ENCODE assay signal across 24 mouse cellular contexts in the genomic region with DNA sequence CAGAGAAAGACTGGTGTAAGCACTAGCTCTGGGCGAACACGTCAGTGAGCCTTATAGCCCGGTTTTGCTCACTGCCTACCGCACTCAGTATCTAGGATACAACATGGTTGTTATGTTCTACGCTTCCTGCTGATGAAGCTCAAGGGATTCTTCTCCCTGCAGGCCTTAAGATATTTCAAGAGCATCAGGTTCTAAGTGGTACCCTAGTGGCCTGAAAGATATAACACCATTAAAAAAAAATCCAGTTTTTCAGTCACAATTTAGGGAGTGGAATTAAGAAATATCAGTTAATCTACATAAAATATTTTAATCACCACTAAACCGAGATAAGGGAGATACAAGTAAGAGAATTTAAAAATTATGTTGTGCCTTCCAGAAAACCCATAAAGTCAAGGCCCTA. TPM values are rescaled to one million over a fixed set of nuclear protein-coding genes. Genes with fewer than 3 reads are reported as not detected.
DNase-seq lines count a peak whose midpoint lies in the region; ATAC-seq and TF ChIP-seq lines count a peak whose summit lies in the region.
"Had no signal": no experiment of that assay in that cellular context is flagged by ENCODE, and none has a peak within 500 bp of the region (broad histone marks: within the 10 kb centered on the region; RNA-seq: fewer than 3 reads in every experiment).

No protein-coding gene starts in this region.

- H3K4me1 ChIP-seq in forebrain, postnatal 0 days (ENCODE audit: insufficient read depth) = no peaks in the 10 kb centered on the region
- peaks cover 10% of the 10 kb centered on the region for H3K4me1 ChIP-seq in forebrain, embryonic 10.5 days
- H3K4me1 ChIP-seq in hindbrain, embryonic 15.5 days (replicated peaks) = peaks cover 7% of the 10 kb centered on the region
- no peaks in the 10 kb centered on the region for H3K4me1 ChIP-seq in hindbrain, embryonic 11.5 days (replicated peaks; ENCODE audit: control insufficient read depth, insufficient read depth, low read length)
- H3K4me1 ChIP-seq in midbrain, embryonic 11.5 days (ENCODE audit: control insufficient read depth, insufficient read depth, low read length) = no peaks in the 10 kb centered on the region
- H3K4me1 ChIP-seq in midbrain, embryonic 16.5 days (ENCODE audit: control insufficient read depth, insufficient read depth, low read length) = peaks cover 5% of the 10 kb centered on the region
- peaks cover 10% of the 10 kb centered on the region; the same call in 1 of the 2 replicates for H3K4me1 ChIP-seq in E14TG2a.4 (replicated peaks; ENCODE audit: low read depth, low read length)
- H3K4me1 ChIP-seq: embryonic facial prominence, embryonic 13.5 days; heart, embryonic 13.5 days had no signal

- H3K9ac ChIP-seq in forebrain, postnatal 0 days = no peak overlapping the region
- H3K9ac ChIP-seq in hindbrain, embryonic 15.5 days = no peak overlapping the region
- no peak overlapping the region for H3K9ac ChIP-seq in hindbrain, embryonic 11.5 days (ENCODE audit: low read depth, low read length)
- H3K9ac ChIP-seq in midbrain, embryonic 11.5 days (ENCODE audit: low read length) = no peak overlapping the region
- H3K9ac ChIP-seq in midbrain, embryonic 16.5 days (ENCODE audit: low read depth, low read length) = no peak overlapping the region
- H3K9ac ChIP-seq: embryonic facial prominence, embryonic 13.5 days; heart, embryonic 13.5 days had no signal

- WGBS in forebrain, postnatal 0 days = 93% methylated on average over 6 of the region's 6 CpGs
- WGBS in forebrain, embryonic 10.5 days = 94% methylated on average over 6 of the region's 6 CpGs
- 78% methylated on average over 6 of the region's 6 CpGs for WGBS in hindbrain, embryonic 15.5 days
- WGBS in hindbrain, embryonic 11.5 days = 94% methylated on average over 6 of the region's 6 CpGs
- WGBS in midbrain, embryonic 11.5 days = 94% methylated on average over 6 of the region's 6 CpGs
- WGBS in midbrain, embryonic 16.5 days = 92% methylated on average over 6 of the region's 6 CpGs

- H3K36me3 ChIP-seq in forebrain, postnatal 0 days (ENCODE audit: insufficient read depth) = no peaks in the 10 kb centered on the region
- no peaks in the 10 kb centered on the region for H3K36me3 ChIP-seq in forebrain, embryonic 10.5 days (replicated peaks)
- no peaks in the 10 kb centered on the region for H3K36me3 ChIP-seq in hindbrain, embryonic 15.5 days
- no peaks in the 10 kb centered on the region for H3K36me3 ChIP-seq in hindbrain, embryonic 11.5 days (ENCODE audit: control insufficient read depth, insufficient read depth, low read length)
- no peaks in the 10 kb centered on the region for H3K36me3 ChIP-seq in midbrain, embryonic 11.5 days (ENCODE audit: control insufficient read depth, insufficient read depth, low read length)
- no peaks in the 10 kb centered on the region for H3K36me3 ChIP-seq in midbrain, embryonic 16.5 days (ENCODE audit: control insufficient read depth, insufficient read depth, low read length)
- no peaks in the 10 kb centered on the region for H3K36me3 ChIP-seq in E14TG2a.4 (ENCODE audit: insufficient read depth, low read length)
- H3K36me3 ChIP-seq: embryonic facial prominence, embryonic 13.5 days; heart, embryonic 13.5 days had no signal

- no peaks in the 10 kb centered on the region for H3K27me3 ChIP-seq in forebrain, postnatal 0 days (ENCODE audit: insufficient read depth, low read length)
- peaks cover 73% of the 10 kb centered on the region for H3K27me3 ChIP-seq in forebrain, embryonic 10.5 days (ENCODE audit: poor library complexity, severe bottlenecking)
- H3K27me3 ChIP-seq in hindbrain, embryonic 15.5 days = no peaks in the 10 kb centered on the region
- peaks cover 19% of the 10 kb centered on the region for H3K27me3 ChIP-seq in hindbrain, embryonic 11.5 days (ENCODE audit: control insufficient read depth, insufficient read depth, low read length)
- H3K27me3 ChIP-seq in midbrain, embryonic 11.5 days (ENCODE audit: control insufficient read depth, insufficient read depth, low read length) = no peaks in the 10 kb centered on the region
- H3K27me3 ChIP-seq in midbrain, embryonic 16.5 days (ENCODE audit: control insufficient read depth, insufficient read depth, low read depth, low read length) = no peaks in the 10 kb centered on the region
- peaks cover 8% of the 10 kb centered on the region for H3K27me3 ChIP-seq in E14TG2a.4 (ENCODE audit: insufficient read depth, low read length)
- H3K27me3 ChIP-seq: embryonic facial prominence, embryonic 13.5 days had no signal

- ATAC-seq in forebrain, postnatal 0 days = no peak
- ATAC-seq in hindbrain, embryonic 15.5 days (ENCODE audit: low FRiP score, low read depth) = 0 out of 2 replicates have a peak, but pooled peaks have one; percentile 27
- ATAC-seq in hindbrain, embryonic 11.5 days (ENCODE audit: low FRiP score) = no peak
- no peak for ATAC-seq in midbrain, embryonic 11.5 days (ENCODE audit: low FRiP score)
- no peak for ATAC-seq in midbrain, embryonic 16.5 days
- ATAC-seq: activated CD4-positive, CD25-positive, alpha-beta regulatory T cell, adult 4 months; Patski had no signal

- no peak overlapping the region for H3K27ac ChIP-seq in forebrain, postnatal 0 days (ENCODE audit: low read depth, low read length)
- H3K27ac ChIP-seq in forebrain, embryonic 10.5 days = no peak overlapping the region
- H3K27ac ChIP-seq in hindbrain, embryonic 15.5 days (replicated peaks) = no peak overlapping the region
- no peak overlapping the region for H3K27ac ChIP-seq in hindbrain, embryonic 11.5 days (ENCODE audit: low read depth, low read length)
- 0 out of 2 replicates have a peak overlapping the region, but pooled peaks have one; percentile 18 for H3K27ac ChIP-seq in midbrain, embryonic 11.5 days (ENCODE audit: low read depth, low read length)
- no peak overlapping the region for H3K27ac ChIP-seq in midbrain, embryonic 16.5 days (ENCODE audit: low read length)
- H3K27ac ChIP-seq: embryonic facial prominence, embryonic 13.5 days; forebrain, embryonic 13.5 days; gastrocnemius, adult 2 months; heart, embryonic 13.5 days had no signal

- no peak overlapping the region for H3K4me3 ChIP-seq in forebrain, postnatal 0 days (ENCODE audit: low read depth, low read length)
- no peak overlapping the region for H3K4me3 ChIP-seq in forebrain, embryonic 10.5 days
- no peak overlapping the region for H3K4me3 ChIP-seq in hindbrain, embryonic 15.5 days
- H3K4me3 ChIP-seq in hindbrain, embryonic 11.5 days (ENCODE audit: low read depth, low read length) = no peak overlapping the region
- H3K4me3 ChIP-seq in midbrain, embryonic 11.5 days (ENCODE audit: low read depth, low read length) = no peak overlapping the region
- H3K4me3 ChIP-seq in midbrain, embryonic 16.5 days (ENCODE audit: low read depth, low read length) = no peak overlapping the region
- no peak overlapping the region for H3K4me3 ChIP-seq in E14TG2a.4 (replicated peaks; ENCODE audit: low read length)
- H3K4me3 ChIP-seq: embryonic facial prominence, embryonic 13.5 days; gastrocnemius, adult 2 months; heart, embryonic 13.5 days had no signal

- TF ChIP-seq CTCF in forebrain, postnatal 0 days (IDR thresholded peaks at IDR 0.05; ENCODE audit: low read depth) = peak; percentile 18
- 0 out of 2 replicates have a peak, but pooled peaks have one; percentile 12 for TF ChIP-seq CTCF in E14TG2a.4 (conservative IDR thresholded peaks at IDR 0.05; ENCODE audit: low read length)

- no peak overlapping the region for H3K4me2 ChIP-seq in forebrain, postnatal 0 days (ENCODE audit: low read depth)
- H3K4me2 ChIP-seq in hindbrain, embryonic 15.5 days = no peak overlapping the region
- no peak overlapping the region for H3K4me2 ChIP-seq in hindbrain, embryonic 11.5 days (replicated peaks; ENCODE audit: low read depth, low read length)
- H3K4me2 ChIP-seq in midbrain, embryonic 11.5 days = no peak overlapping the region
- no peak overlapping the region for H3K4me2 ChIP-seq in midbrain, embryonic 16.5 days (ENCODE audit: low read length)
- H3K4me2 ChIP-seq: heart, embryonic 13.5 days had no signal

- DNase-seq in forebrain, postnatal 0 days = no peak
- no peak for DNase-seq in forebrain, embryonic 10.5 days (ENCODE audit: extremely low spot score, low spot score)
- no peak for DNase-seq in hindbrain, embryonic 11.5 days (ENCODE audit: low spot score)
- peak; percentile 84 for DNase-seq in midbrain, embryonic 11.5 days (ENCODE audit: low spot score, missing footprints)
- no peak for DNase-seq in B cell, adult 2 months
- DNase-seq: adrenal gland, postnatal 25 days; cerebellum, adult 18-20 months; cerebellum, adult 9-11 months; cerebellum, postnatal 36 days; gastrocnemius, adult 2 months; gastrocnemius, postnatal 25 days had no signal

- H3K9me3 ChIP-seq in forebrain, postnatal 0 days (ENCODE audit: low read length) = no peaks in the 10 kb centered on the region
- no peaks in the 10 kb centered on the region for H3K9me3 ChIP-seq in forebrain, embryonic 10.5 days
- no peaks in the 10 kb centered on the region for H3K9me3 ChIP-seq in hindbrain, embryonic 15.5 days
- H3K9me3 ChIP-seq in hindbrain, embryonic 11.5 days (ENCODE audit: control insufficient read depth, low read length) = no peaks in the 10 kb centered on the region
- H3K9me3 ChIP-seq in midbrain, embryonic 11.5 days (ENCODE audit: control insufficient read depth, low read length) = no peaks in the 10 kb centered on the region
- no peaks in the 10 kb centered on the region for H3K9me3 ChIP-seq in midbrain, embryonic 16.5 days (replicated peaks; ENCODE audit: control insufficient read depth, low read length, poor library complexity, severe bottlenecking)
- no peaks in the 10 kb centered on the region for H3K9me3 ChIP-seq in E14TG2a.4 (ENCODE audit: low read length)
- H3K9me3 ChIP-seq: embryonic facial prominence, embryonic 13.5 days; forebrain, embryonic 13.5 days; heart, embryonic 13.5 days had no signal

RNA-seq across cellular contexts. Expression of a gene that starts 15.4 kb away (rescaled TPM):
- 0.46 and 1.0 TPM in 2 replicates for total RNA-seq in forebrain, postnatal 0 days (2014; rRNA removed)
- 0.53 and 1.1 TPM in 2 replicates for polyA plus RNA-seq in forebrain, postnatal 0 days (2015; fragmentation: Nextera tagmentation; extraction: Ambion mirVana)
- 0.12 and 0.26 TPM in 2 replicates for polyA plus RNA-seq in forebrain, embryonic 10.5 days (2016; fragmentation: Nextera tagmentation; extraction: Ambion mirVana)
- polyA plus RNA-seq in hindbrain, embryonic 15.5 days (2015; fragmentation: Nextera tagmentation; extraction: Ambion mirVana) = 1.2 and 1.3 TPM in 2 replicates
- polyA plus RNA-seq in hindbrain, embryonic 11.5 days (2014; fragmentation: Nextera tagmentation; extraction: Ambion mirVana) = 1.8 and 2.0 TPM in 2 replicates
- 2.7 and 3.4 TPM in 2 replicates for polyA plus RNA-seq in midbrain, embryonic 11.5 days (2014; fragmentation: Nextera tagmentation; extraction: Ambion mirVana)
- polyA plus RNA-seq in midbrain, embryonic 16.5 days (2015; fragmentation: Nextera tagmentation; extraction: Ambion mirVana) = 1.1 and 1.2 TPM in 2 replicates
- total RNA-seq: adrenal gland, adult 18-20 months; gastrocnemius, adult 2 months; gastrocnemius, postnatal 25 days; granulocyte monocyte progenitor cell, adult 5-6 weeks; hematopoietic stem cell, adult 5-6 weeks had no signal
- polyA plus RNA-seq: activated CD4-positive, CD25-positive, alpha-beta regulatory T cell, adult 4 months; C2C12; embryonic facial prominence, embryonic 13.5 days; heart, embryonic 13.5 days; heart, postnatal 0 days; Patski had no signal

RNA-seq across cellular contexts. Expression of a gene that starts 56.0 kb away (rescaled TPM):
- 0.10 and 0.54 TPM in 2 replicates for total RNA-seq in forebrain, postnatal 0 days (2014; rRNA removed)
- 0.11 and 0.14 TPM in 2 replicates for polyA plus RNA-seq in forebrain, postnatal 0 days (2015; fragmentation: Nextera tagmentation; extraction: Ambion mirVana)
- polyA plus RNA-seq in forebrain, embryonic 10.5 days (2016; fragmentation: Nextera tagmentation; extraction: Ambion mirVana) = 0.10 TPM in 1 of 2 replicates, not detected in the other
- 0.14 and 0.27 TPM in 2 replicates for polyA plus RNA-seq in hindbrain, embryonic 15.5 days (2015; fragmentation: Nextera tagmentation; extraction: Ambion mirVana)
- polyA plus RNA-seq in hindbrain, embryonic 11.5 days (2014; fragmentation: Nextera tagmentation; extraction: Ambion mirVana) = 0.06 and 0.17 TPM in 2 replicates
- 0.07 TPM in 1 of 2 replicates, not detected in the other for polyA plus RNA-seq in midbrain, embryonic 11.5 days (2014; fragmentation: Nextera tagmentation; extraction: Ambion mirVana)
- polyA plus RNA-seq in midbrain, embryonic 16.5 days (2015; fragmentation: Nextera tagmentation; extraction: Ambion mirVana) = 0.21 TPM in 2 replicates
- total RNA-seq: gastrocnemius, adult 2 months; gastrocnemius, postnatal 25 days; hematopoietic stem cell, adult 5-6 weeks had no signal
- polyA plus RNA-seq: forebrain, embryonic 13.5 days; heart, embryonic 13.5 days; heart, postnatal 0 days; Patski had no signal
